In the genomic region with DNA sequence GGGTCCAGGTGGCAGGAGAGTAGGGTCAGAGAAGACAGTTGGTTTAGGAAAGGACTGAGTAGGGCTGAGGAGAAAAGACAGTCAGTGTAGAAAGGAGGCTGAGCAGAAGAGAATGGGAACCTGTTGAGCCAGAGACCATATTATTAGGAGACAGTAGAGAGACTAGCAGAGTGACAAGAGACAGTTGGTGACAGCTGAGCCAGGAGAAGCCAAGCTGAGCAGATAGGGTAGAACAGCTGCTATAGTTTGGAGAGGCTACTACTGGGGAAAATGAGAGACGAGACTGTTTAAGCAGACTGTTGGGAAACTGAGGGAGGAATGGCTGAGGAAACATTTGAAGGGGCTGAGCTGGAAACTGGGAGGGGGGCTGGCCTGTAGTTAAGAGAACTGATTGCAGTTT, we compare ENCODE assay signal across 26 mouse cellular contexts. TPM values are rescaled to one million over a fixed set of nuclear protein-coding genes. Genes with fewer than 3 reads are reported as not detected.
DNase-seq lines count a peak whose midpoint lies in the region; TF ChIP-seq lines count a peak whose summit lies in the region.
"Had no signal": no experiment of that assay in that cellular context is flagged by ENCODE, and none has a peak within 500 bp of the region (broad histone marks: within the 10 kb centered on the region; RNA-seq: fewer than 3 reads in every experiment).

No protein-coding gene starts in this region.

- H3K4me3 ChIP-seq in gastrocnemius, adult 2 months = no peak overlapping the region
- H3K4me3 ChIP-seq: embryonic facial prominence, embryonic 10.5 days; embryonic facial prominence, embryonic 13.5 days; erythroblast, embryonic 14.5 days; forebrain, embryonic 12.5 days; heart, adult 2 months; heart, embryonic 10.5 days; heart, embryonic 13.5 days had no signal

- intact Hi-C loops in gastrocnemius, adult 2 months (cut with DNase I) = no loop called here
- intact Hi-C loops in gastrocnemius, postnatal 14 days (cut with DNase I; ENCODE audit: low total_unique reads) = no loop called here

- no peak for DNase-seq in gastrocnemius, adult 2 months
- DNase-seq in gastrocnemius, postnatal 14 days = no peak
- peak; percentile 17 to 25 for DNase-seq in layer of hippocampus, adult 8-10 months (ENCODE audit: low spot score in 2 of 2)
- no peak for DNase-seq in layer of hippocampus, adult 9-10 months (ENCODE audit: low spot score)
- peak; percentile 13 to 57 for DNase-seq in layer of hippocampus, postnatal 14 days (ENCODE audit: low spot score in 2 of 2)
- no peak for DNase-seq in adrenal gland, postnatal 4 days (ENCODE audit: low spot score in 2 of 2)
- DNase-seq: adrenal gland, postnatal 10 days; adrenal gland, postnatal 36 days; B cell, adult 2 months; cerebellum, adult 11 months; cerebellum, adult 2 months; cerebellum, adult 9-11 months; cerebellum, postnatal 25 days; forebrain, postnatal 0 days; gastrocnemius, postnatal 36 days; heart, adult 2 months; heart, postnatal 14 days; heart, postnatal 4 days had no signal

- H3K27ac ChIP-seq in gastrocnemius, adult 2 months = 0 out of 2 replicates have a peak overlapping the region, but pooled peaks have one; percentile 36
- H3K27ac ChIP-seq: embryonic facial prominence, embryonic 10.5 days; embryonic facial prominence, embryonic 13.5 days; forebrain, embryonic 12.5 days; heart, adult 2 months; heart, embryonic 10.5 days; heart, embryonic 13.5 days; hindbrain, embryonic 14.5 days; hindbrain, postnatal 0 days had no signal

- TF ChIP-seq CTCF in gastrocnemius, adult 2 months (IDR thresholded peaks at IDR 0.05) = no peak

RNA-seq across cellular contexts. Expression of a gene that starts 16.9 kb away (rescaled TPM):
- 10 to 100 TPM in 1 of 2 experiments, 1 to 10 TPM in 1; 9.6 to 12.4 TPM for total RNA-seq in gastrocnemius, adult 2 months (2021)
- total RNA-seq in gastrocnemius, postnatal 14 days (2021) = 10 to 100 TPM in 1 of 2 experiments, 1 to 10 TPM in 1; 9.2 to 10.6 TPM
- total RNA-seq in layer of hippocampus, adult 8-10 months (2022) = 10 to 100 TPM; 18.1 to 20.9 (median 19.2) TPM
- total RNA-seq in layer of hippocampus, postnatal 14 days (2021) = 10 to 100 TPM; 22.0 to 22.7 TPM
- total RNA-seq in adrenal gland, postnatal 4 days (2021) = 10 to 100 TPM; 25.3 to 25.5 TPM

Comparison
In these comparisons a context has a peak if more than half of its experiments do, and no peak if none do; other contexts are left out.
1. DNase-seq: peak in layer of hippocampus, adult 8-10 months (2 of 2) and layer of hippocampus, postnatal 14 days (2 of 2); none in gastrocnemius, adult 2 months (single experiment), gastrocnemius, postnatal 14 days (single experiment), layer of hippocampus, adult 9-10 months (single experiment) and adrenal gland, postnatal 4 days (0 of 2).